Mouse (Mus musculus): ENCODE results near the gene Tmem119.

Gene Tmem119

GRCm38 (mm10) chr5:113800280-113800679 lies at the start of gene Tmem119:
Gene Tmem119, minus strand, starts transcription at chr5:113800516.
- no peak for DNase-seq (ENCODE audit: low read depth, low spot score)

GRCm38 (mm10) chr5:113847636-113848035 lies 47.3 kb upstream of the Tmem119 start:
- DNase-seq (ENCODE audit: low read depth, low spot score): no peak

GRCm38 (mm10) chr5:113846656-113847055 lies 46.3 kb upstream of the Tmem119 start:
- DNase-seq (ENCODE audit: low read depth, low spot score): no peak

GRCm38 (mm10) chr5:113845627-113846026 lies 45.3 kb upstream of the Tmem119 start:
- DNase-seq (ENCODE audit: low read depth, low spot score): no peak

GRCm38 (mm10) chr5:113844721-113845120 lies 44.4 kb upstream of the Tmem119 start:
- DNase-seq (ENCODE audit: low read depth, low spot score): no peak

GRCm38 (mm10) chr5:113844106-113844505 lies 43.8 kb upstream of the Tmem119 start:
- no peak for DNase-seq (ENCODE audit: low read depth, low spot score)

GRCm38 (mm10) chr5:113842906-113843305 lies 42.6 kb upstream of the Tmem119 start:
- no peak for DNase-seq (ENCODE audit: low read depth, low spot score)

GRCm38 (mm10) chr5:113842244-113842643 lies 41.9 kb upstream of the Tmem119 start:
- DNase-seq (ENCODE audit: low read depth, low spot score): no peak

- no peak for DNase-seq (ENCODE audit: low read depth, low spot score)
Observed at GRCm38 (mm10) chr5:113841243-113842225, 41.2 kb upstream of the Tmem119 start.

GRCm38 (mm10) chr5:113840443-113840842 lies 40.1 kb upstream of the Tmem119 start:
- no peak for DNase-seq (ENCODE audit: low read depth, low spot score)

GRCm38 (mm10) chr5:113836961-113837360 lies 36.6 kb upstream of the Tmem119 start:
- no peak for DNase-seq (ENCODE audit: low read depth, low spot score)

GRCm38 (mm10) chr5:113833316-113833947 lies 33.1 kb upstream of the Tmem119 start:
- DNase-seq (ENCODE audit: low read depth, low spot score): no peak

GRCm38 (mm10) chr5:113832490-113832901 lies 32.2 kb upstream of the Tmem119 start, which contains the start of gene Selplg:
Gene Selplg, minus strand, starts transcription at chr5:113832644.
- DNase-seq (ENCODE audit: low read depth, low spot score): no peak

- DNase-seq (ENCODE audit: low read depth, low spot score): no peak
Observed at GRCm38 (mm10) chr5:113831741-113832140, 31.4 kb upstream of the Tmem119 start.

GRCm38 (mm10) chr5:113830796-113831195 lies 30.5 kb upstream of the Tmem119 start:
- no peak for DNase-seq (ENCODE audit: low read depth, low spot score)

GRCm38 (mm10) chr5:113830292-113830643 lies 30.0 kb upstream of the Tmem119 start:
- DNase-seq (ENCODE audit: low read depth, low spot score): no peak

GRCm38 (mm10) chr5:113829566-113830291 lies 29.4 kb upstream of the Tmem119 start:
- no peak for DNase-seq (ENCODE audit: low read depth, low spot score)

- no peak for DNase-seq (ENCODE audit: low read depth, low spot score)
Observed at GRCm38 (mm10) chr5:113828481-113828880, 28.2 kb upstream of the Tmem119 start.

- no peak for DNase-seq (ENCODE audit: low read depth, low spot score)
Observed at GRCm38 (mm10) chr5:113827991-113828411, 27.7 kb upstream of the Tmem119 start.

- DNase-seq (ENCODE audit: low read depth, low spot score): no peak
Observed at GRCm38 (mm10) chr5:113826619-113827018, 26.3 kb upstream of the Tmem119 start.

- no peak for DNase-seq (ENCODE audit: low read depth, low spot score)
Observed at GRCm38 (mm10) chr5:113825558-113825957, 25.2 kb upstream of the Tmem119 start.

GRCm38 (mm10) chr5:113824228-113824627 lies 23.9 kb upstream of the Tmem119 start:
- no peak for DNase-seq (ENCODE audit: low read depth, low spot score)

All from retina, adult 2 months (tissue).